Mouse (Mus musculus): ENCODE measurements at regions not wholly inside any gene's neighbourhood (a gene's known extent, or its start where the extent isn't known, plus 50 kb on each side); places are given as distances from the start of the nearest gene placed in this dataset.

DNA sequence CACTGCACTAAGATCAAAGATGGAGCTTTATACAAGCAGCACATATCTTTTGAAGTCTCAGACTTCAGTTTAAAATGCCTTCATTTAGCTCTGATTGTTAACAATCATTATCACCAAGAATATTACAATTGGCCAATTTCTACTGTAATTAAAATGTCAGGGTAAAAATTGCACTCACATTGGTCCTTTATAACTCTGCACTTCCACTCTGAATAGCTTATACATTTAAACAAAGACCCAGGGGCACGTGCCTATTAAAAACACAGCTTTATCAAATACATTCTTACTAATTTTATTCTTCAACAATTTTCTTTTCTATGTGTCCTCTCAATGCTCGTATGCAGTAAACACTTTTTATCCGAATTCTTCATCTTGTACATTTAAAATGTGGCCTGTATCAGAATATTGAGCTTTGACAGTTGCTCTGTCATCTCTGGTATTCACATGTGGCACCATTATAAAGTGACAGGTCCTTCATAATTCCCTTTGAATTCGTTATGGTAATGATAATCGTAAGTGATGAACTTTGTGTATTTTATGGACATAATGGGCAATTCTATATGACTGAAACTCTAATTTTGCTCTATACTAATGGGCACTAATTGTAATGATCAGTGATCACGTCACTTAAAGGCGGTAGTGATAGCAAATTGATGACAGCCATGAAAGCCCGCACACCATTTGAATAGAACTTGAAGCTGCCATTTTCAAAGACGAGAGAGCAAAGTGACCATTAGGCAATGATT is 486.4 kb upstream of the Pbx1 start:
- Histone ChIP-seq H3K36me3 (ENCODE audit: control insufficient read depth, insufficient read depth) (no peaks in the 10 kb centered on the region), H3K4me2 (ENCODE audit: low read length) (no peak overlapping the region), H3K27me3 (replicated peaks; ENCODE audit: control insufficient read depth, insufficient read depth, low read length) (no peaks in the 10 kb centered on the region), H3K4me1 (replicated peaks; ENCODE audit: control insufficient read depth, insufficient read depth, low read length) (no peaks in the 10 kb centered on the region), H3K9ac (replicated peaks; ENCODE audit: low read depth, low read length) (no peak overlapping the region), H3K9me3 (ENCODE audit: control insufficient read depth, low read length) (no peaks in the 10 kb centered on the region), H3K4me3 (replicated peaks; ENCODE audit: low read length) (no peak overlapping the region), H3K27ac (ENCODE audit: low read length) (no peak overlapping the region)
- WGBS: 63% methylated on average over 9 of the region's 9 CpGs
- ATAC-seq: peak; percentile 71; the same call in 1 of the 2 replicates

DNA sequence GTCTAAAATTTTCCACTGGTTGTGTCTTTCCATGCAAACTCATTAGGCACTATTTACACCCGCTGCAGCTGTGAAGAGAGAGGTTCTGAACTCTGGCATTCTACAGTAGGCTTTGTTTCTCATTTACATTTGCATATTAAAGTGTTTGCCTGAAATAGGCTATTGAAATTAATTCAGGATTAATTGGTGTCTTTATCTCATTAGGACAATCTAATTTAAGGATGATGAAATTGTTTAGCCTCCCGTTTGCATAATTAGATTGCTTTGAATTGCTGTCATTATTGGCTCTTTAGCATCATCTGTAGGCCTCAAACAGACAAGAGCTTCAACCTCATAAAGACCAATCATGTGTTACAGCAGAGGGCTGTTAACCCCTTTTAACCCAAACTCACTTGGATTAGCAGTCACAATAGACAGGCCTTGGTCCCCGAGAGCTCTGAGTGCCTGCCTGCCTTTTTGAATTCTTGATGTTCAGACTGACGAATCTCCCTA is 476.7 kb upstream of the Pbx1 start:
- Histone ChIP-seq H3K9ac (replicated peaks; ENCODE audit: low read depth, low read length) (no peak overlapping the region), H3K4me2 (ENCODE audit: low read length) (no peak overlapping the region), H3K4me1 (replicated peaks; ENCODE audit: control insufficient read depth, insufficient read depth, low read length) (peaks cover 9% of the 10 kb centered on the region), H3K9me3 (ENCODE audit: control insufficient read depth, low read length) (no peaks in the 10 kb centered on the region), H3K27me3 (replicated peaks; ENCODE audit: control insufficient read depth, insufficient read depth, low read length) (peaks cover 3% of the 10 kb centered on the region; the same call in 1 of the 2 replicates), H3K4me3 (replicated peaks; ENCODE audit: low read length) (no peak overlapping the region), H3K36me3 (ENCODE audit: control insufficient read depth, insufficient read depth) (no peaks in the 10 kb centered on the region), H3K27ac (ENCODE audit: low read length) (no peak overlapping the region)
- peak; percentile 96 for ATAC-seq
- 10% methylated on average over 4 of the region's 4 CpGs for WGBS

DNA sequence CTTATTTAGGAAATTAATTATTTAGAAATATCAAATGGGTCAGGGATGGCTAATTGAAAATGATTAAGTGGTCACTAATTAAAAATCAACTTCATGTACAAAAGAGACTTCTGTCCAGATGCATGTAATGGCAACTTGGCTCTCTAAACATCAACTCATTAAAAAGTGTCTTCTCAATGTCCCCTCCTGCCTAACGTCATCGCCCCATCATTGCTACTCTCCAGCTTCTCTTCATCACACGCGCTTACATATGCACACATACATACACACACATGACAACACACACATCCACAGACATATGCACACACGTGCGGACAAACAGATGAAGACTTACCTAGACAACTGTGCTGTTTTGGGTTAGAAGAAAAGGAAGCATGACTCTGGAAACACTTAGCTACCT is 476.1 kb upstream of the Pbx1 start:
- H3K4me3 ChIP-seq (replicated peaks; ENCODE audit: low read length): no peak overlapping the region
- no peak overlapping the region for H3K9ac ChIP-seq (replicated peaks; ENCODE audit: low read depth, low read length)
- 29% methylated on average over 6 of the region's 6 CpGs for WGBS
- H3K4me2 ChIP-seq (ENCODE audit: low read length): no peak overlapping the region
- H3K4me1 ChIP-seq (replicated peaks; ENCODE audit: control insufficient read depth, insufficient read depth, low read length): peaks cover 9% of the 10 kb centered on the region
- no peak overlapping the region for H3K27ac ChIP-seq (ENCODE audit: low read length)
- ATAC-seq: peak; percentile 16; the same call in 1 of the 2 replicates
- no peaks in the 10 kb centered on the region for H3K9me3 ChIP-seq (ENCODE audit: control insufficient read depth, low read length)
- H3K36me3 ChIP-seq (ENCODE audit: control insufficient read depth, insufficient read depth): no peaks in the 10 kb centered on the region
- peaks cover 3% of the 10 kb centered on the region; the same call in 1 of the 2 replicates for H3K27me3 ChIP-seq (replicated peaks; ENCODE audit: control insufficient read depth, insufficient read depth, low read length)

DNA sequence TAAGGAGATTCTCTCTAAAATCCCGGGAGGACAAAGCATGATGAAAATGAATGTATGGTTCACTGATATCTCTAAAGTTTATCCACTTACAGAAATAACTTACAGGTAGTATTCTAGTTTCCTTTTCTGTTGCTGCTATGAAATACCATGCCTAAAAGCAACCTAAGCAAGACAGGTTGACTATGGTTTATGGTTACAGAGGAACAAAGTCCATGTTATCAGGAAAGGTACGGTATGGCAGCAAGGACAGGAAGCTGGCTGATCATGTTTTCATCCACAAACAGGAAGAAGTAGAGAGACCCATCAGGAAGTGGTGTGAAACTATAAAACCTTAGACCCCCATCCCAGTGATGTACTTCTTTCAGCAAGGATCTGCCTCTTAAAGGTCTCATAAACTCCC is 466.4 kb upstream of the Pbx1 start:
- H3K9ac ChIP-seq (replicated peaks; ENCODE audit: low read depth, low read length): no peak overlapping the region
- H3K4me2 ChIP-seq (ENCODE audit: low read length): no peak overlapping the region
- no peak overlapping the region for H3K27ac ChIP-seq (ENCODE audit: low read length)
- H3K9me3 ChIP-seq (ENCODE audit: control insufficient read depth, low read length): no peaks in the 10 kb centered on the region
- 93% methylated on average over 2 of the region's 2 CpGs for WGBS
- no peaks in the 10 kb centered on the region for H3K36me3 ChIP-seq (ENCODE audit: control insufficient read depth, insufficient read depth)
- ATAC-seq: no peak
- H3K4me1 ChIP-seq (replicated peaks; ENCODE audit: control insufficient read depth, insufficient read depth, low read length): no peaks in the 10 kb centered on the region
- no peak overlapping the region for H3K4me3 ChIP-seq (replicated peaks; ENCODE audit: low read length)
- no peaks in the 10 kb centered on the region for H3K27me3 ChIP-seq (replicated peaks; ENCODE audit: control insufficient read depth, insufficient read depth, low read length)

DNA sequence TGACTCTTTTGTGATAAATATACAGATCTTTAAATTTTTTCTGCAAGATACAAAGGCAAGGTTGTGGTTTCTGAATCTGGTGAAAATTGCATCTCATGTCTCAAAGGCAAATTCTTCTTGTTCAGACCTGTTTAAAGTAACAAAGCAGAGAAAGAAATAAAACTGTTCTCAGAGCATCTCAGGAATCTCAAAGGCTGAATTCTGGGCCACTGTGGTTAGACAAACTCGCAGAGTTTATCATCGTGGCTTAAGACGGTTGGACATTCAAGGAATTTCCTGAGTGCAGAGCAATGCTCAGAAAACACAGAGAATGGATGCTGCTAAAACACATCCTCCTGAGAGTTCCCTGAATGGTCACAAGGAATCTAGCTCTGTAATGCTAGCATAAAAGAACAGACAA is 429.5 kb upstream of the Pbx1 start:
- H3K9me3 ChIP-seq (ENCODE audit: control insufficient read depth, low read length): no peaks in the 10 kb centered on the region
- H3K4me3 ChIP-seq (replicated peaks; ENCODE audit: low read length): no peak overlapping the region
- H3K9ac ChIP-seq (replicated peaks; ENCODE audit: low read depth, low read length): no peak overlapping the region
- no peak for ATAC-seq
- H3K4me2 ChIP-seq (ENCODE audit: low read length): no peak overlapping the region
- no peaks in the 10 kb centered on the region for H3K27me3 ChIP-seq (replicated peaks; ENCODE audit: control insufficient read depth, insufficient read depth, low read length)
- WGBS: 84% methylated on average over 3 of the region's 3 CpGs
- no peak overlapping the region for H3K27ac ChIP-seq (ENCODE audit: low read length)
- H3K36me3 ChIP-seq (ENCODE audit: control insufficient read depth, insufficient read depth): no peaks in the 10 kb centered on the region
- H3K4me1 ChIP-seq (replicated peaks; ENCODE audit: control insufficient read depth, insufficient read depth, low read length): no peaks in the 10 kb centered on the region

DNA sequence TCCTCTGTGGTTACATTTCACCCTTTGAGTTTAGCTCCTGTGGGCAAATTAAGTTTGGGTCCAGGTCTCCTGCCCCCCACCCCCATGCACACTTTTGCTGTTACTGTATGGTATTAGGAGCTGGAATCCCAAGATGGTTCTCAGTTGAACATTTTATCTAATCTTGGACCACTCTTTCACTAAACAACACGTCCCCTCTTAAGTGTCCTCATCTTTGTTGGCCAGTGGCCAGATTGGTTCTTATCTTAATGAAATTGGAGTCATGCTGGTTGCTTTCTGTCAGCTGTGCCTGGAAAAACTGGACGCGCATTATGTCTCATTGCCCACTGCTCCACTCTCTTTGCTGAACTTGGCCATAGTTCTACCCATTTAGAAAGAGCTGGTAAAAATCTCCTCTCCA is 391.1 kb upstream of the Pbx1 start:
- Histone ChIP-seq H3K9ac (replicated peaks; ENCODE audit: low read depth, low read length) (no peak overlapping the region), H3K9me3 (ENCODE audit: control insufficient read depth, low read length) (no peaks in the 10 kb centered on the region), H3K4me1 (replicated peaks; ENCODE audit: control insufficient read depth, insufficient read depth, low read length) (no peaks in the 10 kb centered on the region), H3K4me3 (replicated peaks; ENCODE audit: low read length) (no peak overlapping the region), H3K36me3 (ENCODE audit: control insufficient read depth, insufficient read depth) (no peaks in the 10 kb centered on the region), H3K4me2 (ENCODE audit: low read length) (no peak overlapping the region), H3K27me3 (replicated peaks; ENCODE audit: control insufficient read depth, insufficient read depth, low read length) (no peaks in the 10 kb centered on the region), H3K27ac (ENCODE audit: low read length) (no peak overlapping the region)
- 73% methylated on average over 3 of the region's 3 CpGs for WGBS
- ATAC-seq: no peak

DNA sequence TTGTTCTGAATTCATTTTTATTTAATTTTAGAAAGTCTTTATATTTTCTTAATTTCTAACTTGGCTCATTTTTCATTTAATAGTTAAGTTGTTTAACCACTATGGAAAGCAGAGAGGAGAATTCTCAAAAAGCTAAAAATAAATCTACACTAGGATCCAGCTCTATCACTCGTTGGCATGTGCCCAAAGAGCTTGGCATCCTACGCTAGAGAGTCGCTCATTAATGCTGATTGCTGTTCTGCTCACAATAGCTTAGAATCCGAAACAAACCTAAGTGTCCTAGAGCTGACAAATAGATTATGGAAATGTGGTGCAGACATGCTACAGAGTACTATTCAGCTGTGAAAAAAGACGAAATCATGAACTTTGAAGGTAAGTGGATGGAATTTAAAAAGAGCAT is 386.3 kb upstream of the Pbx1 start:
- Histone ChIP-seq H3K9ac (replicated peaks; ENCODE audit: low read depth, low read length) (no peak overlapping the region), H3K4me3 (replicated peaks; ENCODE audit: low read length) (no peak overlapping the region), H3K4me2 (ENCODE audit: low read length) (no peak overlapping the region), H3K9me3 (ENCODE audit: control insufficient read depth, low read length) (no peaks in the 10 kb centered on the region), H3K36me3 (ENCODE audit: control insufficient read depth, insufficient read depth) (no peaks in the 10 kb centered on the region), H3K27ac (ENCODE audit: low read length) (no peak overlapping the region), H3K27me3 (replicated peaks; ENCODE audit: control insufficient read depth, insufficient read depth, low read length) (no peaks in the 10 kb centered on the region), H3K4me1 (replicated peaks; ENCODE audit: control insufficient read depth, insufficient read depth, low read length) (no peaks in the 10 kb centered on the region)
- no peak for ATAC-seq
- WGBS: 24% methylated on average over 5 of the region's 5 CpGs

DNA sequence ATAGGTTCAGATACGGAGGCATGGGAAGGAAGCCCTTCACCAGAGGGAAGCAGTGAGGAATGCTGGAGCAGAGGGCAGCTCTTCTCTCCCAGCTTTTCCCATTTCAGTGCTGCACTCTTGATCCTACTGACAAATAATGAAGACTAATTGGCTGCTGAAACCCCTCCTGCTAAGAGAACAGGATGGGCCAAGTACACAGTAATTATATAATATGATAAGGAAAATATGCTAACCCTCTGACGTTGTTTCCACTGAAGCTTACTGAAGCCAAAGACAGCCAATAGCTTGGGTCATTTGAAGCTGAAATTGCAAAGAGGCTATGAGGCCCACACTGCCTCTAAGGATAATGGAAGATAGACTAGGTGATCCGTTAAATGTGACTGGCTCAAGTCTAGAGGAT is 375.0 kb upstream of the Pbx1 start:
- H3K4me1 ChIP-seq (replicated peaks; ENCODE audit: control insufficient read depth, insufficient read depth, low read length): no peaks in the 10 kb centered on the region
- H3K27ac ChIP-seq (ENCODE audit: low read length): no peak overlapping the region
- H3K9me3 ChIP-seq (ENCODE audit: control insufficient read depth, low read length): no peaks in the 10 kb centered on the region
- H3K9ac ChIP-seq (replicated peaks; ENCODE audit: low read depth, low read length): no peak overlapping the region
- no peak overlapping the region for H3K4me3 ChIP-seq (replicated peaks; ENCODE audit: low read length)
- no peaks in the 10 kb centered on the region for H3K27me3 ChIP-seq (replicated peaks; ENCODE audit: control insufficient read depth, insufficient read depth, low read length)
- no peak for ATAC-seq
- 57% methylated on average over 3 of the region's 3 CpGs for WGBS
- H3K4me2 ChIP-seq (ENCODE audit: low read length): no peak overlapping the region
- no peaks in the 10 kb centered on the region for H3K36me3 ChIP-seq (ENCODE audit: control insufficient read depth, insufficient read depth)

DNA sequence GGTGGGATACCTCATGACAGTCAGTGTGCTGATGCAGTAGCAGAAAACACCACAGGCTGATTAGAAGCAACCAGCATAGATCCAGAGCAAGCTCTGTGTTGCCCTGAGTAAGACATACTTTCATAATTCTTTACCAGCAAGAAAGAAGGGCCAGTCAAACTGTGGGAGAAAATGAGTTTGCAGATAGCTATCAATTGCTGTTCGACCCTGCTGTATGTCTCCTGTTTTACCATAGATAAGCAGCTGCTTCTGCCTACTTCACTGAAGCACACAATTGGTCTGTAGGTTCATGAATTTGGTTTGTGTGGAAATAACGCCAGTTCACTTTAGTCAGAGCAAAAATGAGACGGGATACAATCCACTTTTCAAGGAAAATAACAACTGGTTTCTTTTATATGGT is 373.4 kb upstream of the Pbx1 start:
- Histone ChIP-seq H3K9ac (replicated peaks; ENCODE audit: low read depth, low read length) (no peak overlapping the region), H3K4me3 (replicated peaks; ENCODE audit: low read length) (no peak overlapping the region), H3K4me1 (replicated peaks; ENCODE audit: control insufficient read depth, insufficient read depth, low read length) (no peaks in the 10 kb centered on the region), H3K36me3 (ENCODE audit: control insufficient read depth, insufficient read depth) (no peaks in the 10 kb centered on the region), H3K27ac (ENCODE audit: low read length) (no peak overlapping the region), H3K27me3 (replicated peaks; ENCODE audit: control insufficient read depth, insufficient read depth, low read length) (no peaks in the 10 kb centered on the region), H3K4me2 (ENCODE audit: low read length) (no peak overlapping the region), H3K9me3 (ENCODE audit: control insufficient read depth, low read length) (no peaks in the 10 kb centered on the region)
- ATAC-seq: no peak
- 43% methylated on average over 3 of the region's 3 CpGs for WGBS

DNA sequence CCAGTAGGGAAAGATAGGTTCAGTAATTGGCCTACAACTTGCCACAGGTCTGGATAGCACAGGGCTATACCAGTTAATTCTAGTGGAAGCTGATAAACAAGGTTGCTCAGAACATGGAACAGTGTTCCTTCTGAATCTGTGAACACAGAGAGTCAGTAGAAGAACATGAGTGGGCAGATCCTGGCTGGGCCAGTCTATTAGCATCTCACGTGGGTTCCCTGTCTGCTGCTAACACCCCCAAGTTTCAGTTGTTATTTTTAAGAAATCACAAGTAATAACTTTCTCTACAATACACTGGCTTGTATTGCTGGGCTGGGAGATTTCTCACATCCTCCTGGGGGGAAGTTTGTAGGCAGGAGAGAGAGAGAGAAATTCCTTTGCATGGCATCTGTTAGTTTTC is 369.0 kb upstream of the Pbx1 start:
- WGBS: 81% methylated on average over 1 of the region's 1 CpGs
- ATAC-seq: no peak
- Histone ChIP-seq H3K4me2 (ENCODE audit: low read length) (no peak overlapping the region), H3K36me3 (ENCODE audit: control insufficient read depth, insufficient read depth) (no peaks in the 10 kb centered on the region), H3K4me1 (replicated peaks; ENCODE audit: control insufficient read depth, insufficient read depth, low read length) (no peaks in the 10 kb centered on the region), H3K4me3 (replicated peaks; ENCODE audit: low read length) (no peak overlapping the region), H3K27me3 (replicated peaks; ENCODE audit: control insufficient read depth, insufficient read depth, low read length) (no peaks in the 10 kb centered on the region), H3K27ac (ENCODE audit: low read length) (no peak overlapping the region), H3K9ac (replicated peaks; ENCODE audit: low read depth, low read length) (no peak overlapping the region), H3K9me3 (ENCODE audit: control insufficient read depth, low read length) (no peaks in the 10 kb centered on the region)

Measured in forebrain, embryonic 16.5 days (tissue).